Mouse (Mus musculus): ENCODE data around the gene Sugp2.

GRCm38 (mm10) chr8:70211726-70212111, 22.3 kb upstream of the Sugp2 start:
- no peak for TF ChIP-seq GATA1 (IDR thresholded peaks at IDR 0.05; ENCODE audit: borderline replicate concordance, low read length)
- TF ChIP-seq FLI1 (IDR thresholded peaks at IDR 0.05; ENCODE audit: low read length): no peak
